Comparison of ENCODE assay signal across 8 mouse cellular contexts in the genomic region with DNA sequence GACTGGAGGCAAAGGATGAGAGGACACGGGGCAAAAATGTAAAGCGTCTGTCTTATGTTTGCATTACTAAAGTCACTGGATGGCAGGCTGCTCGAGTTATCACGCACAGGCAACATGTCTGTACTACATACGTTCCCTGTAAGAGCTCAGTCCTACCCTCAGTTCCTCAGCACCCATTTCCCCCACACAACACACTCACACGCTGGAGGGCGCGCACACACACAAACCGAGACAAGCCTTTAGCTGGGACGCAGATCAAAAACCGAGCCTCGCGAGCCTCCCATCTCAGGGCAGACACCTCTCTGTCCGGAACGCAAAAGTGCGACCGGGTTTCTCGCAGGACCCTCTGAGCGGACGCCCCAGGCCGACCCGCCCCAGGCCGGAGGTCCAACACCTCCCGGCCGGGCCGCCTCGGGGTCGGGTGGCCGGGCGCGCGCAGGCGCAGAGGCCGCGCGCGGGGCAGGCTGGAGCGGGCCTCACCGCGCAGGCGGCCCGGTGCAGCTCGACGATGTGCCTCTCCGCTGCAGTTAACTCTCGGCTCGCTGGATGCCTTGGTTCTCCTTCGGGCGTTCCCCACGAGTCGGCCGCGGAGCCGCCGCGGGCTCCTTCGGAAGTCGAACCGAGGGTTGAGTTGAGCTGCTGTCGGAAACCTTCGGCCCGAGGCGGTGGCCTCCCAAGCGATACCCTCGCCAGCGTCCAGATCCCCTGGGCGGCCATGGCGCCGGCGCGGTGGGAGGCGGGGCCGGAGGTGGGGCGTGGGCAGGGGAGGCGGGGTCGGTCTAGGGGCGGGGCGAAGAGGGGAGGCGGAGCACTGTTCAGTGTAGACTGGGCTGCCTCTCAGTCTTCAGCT. TPM values are rescaled to one million over a fixed set of nuclear protein-coding genes. Genes with fewer than 3 reads are reported as not detected.
A peak's percentile ranks its signal among the peaks of the same experiment; 100 is the strongest.
DNase-seq lines count a peak whose midpoint lies in the region; ATAC-seq lines count a peak whose summit lies in the region.

A gene (minus strand): TSS at position 752 of the 850 bp plus-strand sequence.

- ATAC-seq in common myeloid progenitor, adult 5-6 weeks (replicated peaks; ENCODE audit: low read depth, poor library complexity, severe bottlenecking), result peak; percentile 90
- ATAC-seq in megakaryocyte progenitor cell, adult 5-6 weeks (replicated peaks; ENCODE audit: poor library complexity), result peak; percentile 95

- peak; percentile 85 for DNase-seq in ZHBTc4 (ENCODE audit: low read depth, low spot score)
- peak; percentile 89 for DNase-seq in gastrocnemius, postnatal 10 days
- DNase-seq in induced T-regulatory cell, adult 2 months (ENCODE audit: low read depth), result peak; percentile 89
- peak; percentile 40 to 66 for DNase-seq in left cerebral cortex, adult 9 months (ENCODE audit: low spot score in 2 of 2)
- peak; percentile 84 to 86 for DNase-seq in right cerebral cortex, postnatal 10 days (ENCODE audit: low spot score in 2 of 2)
- DNase-seq in urinary bladder, postnatal 14 days (ENCODE audit: low spot score), result peak; percentile 84

RNA-seq across cellular contexts. Expression of the gene that starts here (rescaled TPM):
- 6.6 and 20.4 TPM in 2 replicates for total RNA-seq in common myeloid progenitor, adult 5-6 weeks (2017)
- 10 to 100 TPM; 18.1 to 19.8 TPM for total RNA-seq in gastrocnemius, postnatal 10 days (2021)
- total RNA-seq in megakaryocyte progenitor cell, adult 5-6 weeks (2015), result 21.2 and 25.5 TPM in 2 replicates
- total RNA-seq in megakaryocyte progenitor cell, adult 5-6 weeks (2017), result 17.0 and 18.9 TPM in 2 replicates

Comparison
In these comparisons a context has a peak if more than half of its experiments do, and no peak if none do; other contexts are left out.
1. Peak in every context shown above with its lines: DNase-seq and ATAC-seq.